16 mouse cellular contexts compared by ENCODE assay signal in genomic region chr16:20470981-20471380, GRCm38 (mm10).
"Had no signal": no experiment of that assay in that cellular context is flagged by ENCODE, and none has a peak within 500 bp of the region (broad histone marks: within the 10 kb centered on the region; RNA-seq: fewer than 3 reads in every experiment).

No protein-coding gene starts in this region.

- H3K36me3 ChIP-seq: neural tube, embryonic 13.5 days; neural tube, embryonic 15.5 days; stomach, embryonic 15.5 days had no signal

- H3K27ac ChIP-seq: neural tube, embryonic 13.5 days; neural tube, embryonic 15.5 days; stomach, embryonic 15.5 days; stomach, postnatal 0 days had no signal

- H3K4me3 ChIP-seq: neural tube, embryonic 13.5 days; neural tube, embryonic 15.5 days; stomach, embryonic 15.5 days had no signal

- H3K4me1 ChIP-seq: neural tube, embryonic 13.5 days; neural tube, embryonic 15.5 days; stomach, embryonic 15.5 days had no signal

- DNase-seq: retina, postnatal 1 day; right cerebral cortex, adult 18-20 months; right cerebral cortex, postnatal 14 days; right cerebral cortex, postnatal 25 days; right cerebral cortex, postnatal 4 days; spleen, adult 18-20 months; thymus, adult 18-20 months; thymus, adult 2 months; thymus, postnatal 14 days; thymus, postnatal 25 days; thymus, postnatal 36 days; thymus, postnatal 4 days had no signal

- H3K27me3 ChIP-seq: neural tube, embryonic 13.5 days; neural tube, embryonic 15.5 days; stomach, embryonic 15.5 days had no signal

- H3K9ac ChIP-seq: neural tube, embryonic 13.5 days; neural tube, embryonic 15.5 days; stomach, embryonic 15.5 days had no signal
